ENCODE assay signal across 9 mouse cellular contexts in the genomic region with DNA sequence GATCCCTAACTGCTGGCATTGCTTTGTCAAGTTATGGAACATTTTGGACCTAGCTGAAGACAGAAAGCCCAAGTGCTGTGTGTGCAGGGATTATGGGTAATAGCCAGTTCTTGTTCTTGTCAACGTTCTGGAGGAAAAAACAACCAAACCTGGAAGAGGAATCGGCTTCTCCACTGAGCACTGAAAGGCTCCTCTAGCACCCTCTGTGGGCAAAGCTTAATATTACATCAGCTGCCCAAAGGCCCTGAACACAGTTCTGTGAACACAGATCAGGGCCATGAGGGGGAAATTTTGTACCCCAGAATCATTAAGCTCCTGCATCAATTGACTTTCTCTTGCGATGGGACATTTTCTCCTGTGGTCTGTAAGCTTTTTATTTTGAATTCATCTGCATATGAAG.
DNase-seq lines count a peak whose midpoint lies in the region; ATAC-seq and TF ChIP-seq lines count a peak whose summit lies in the region.
"Had no signal": no experiment of that assay in that cellular context is flagged by ENCODE, and none has a peak within 500 bp of the region (broad histone marks: within the 10 kb centered on the region; RNA-seq: fewer than 3 reads in every experiment).

No protein-coding gene starts in this region.

- peak; percentile 38 for DNase-seq in forebrain, embryonic 14.5 days (ENCODE audit: low spot score)
- DNase-seq in forebrain, embryonic 11.5 days (ENCODE audit: low spot score): no peak
- peak in 1 of 2 experiments; percentile 21 for DNase-seq in left cerebral cortex, adult 2 months (ENCODE audit: extremely low spot score in 1 of 2, low spot score in 2 of 2)
- no peak for DNase-seq in left cerebral cortex, adult 11 months (ENCODE audit: low spot score)
- peak; percentile 50 for DNase-seq in ES-CJ7 (ENCODE audit: low read depth, low spot score)
- no peak for DNase-seq in spleen, postnatal 4 days (ENCODE audit: low spot score in 2 of 2)
- DNase-seq in cerebellum, adult 9-11 months: no peak

- no peak overlapping the region for H3K4me3 ChIP-seq in forebrain, embryonic 14.5 days (ENCODE audit: low read depth, low read length)
- no peak overlapping the region for H3K4me3 ChIP-seq in forebrain, embryonic 11.5 days (ENCODE audit: low read depth, low read length)
- no peak overlapping the region for H3K4me3 ChIP-seq in left cerebral cortex, adult 2 months
- H3K4me3 ChIP-seq: erythroblast, embryonic 14.5 days had no signal

- ATAC-seq in forebrain, embryonic 14.5 days: no peak
- no peak for ATAC-seq in forebrain, embryonic 11.5 days (replicated peaks; ENCODE audit: low FRiP score)
- peak; percentile 45 to 69; a peak in 3 of 4 replicates for ATAC-seq in hematopoietic stem cell, adult 5-6 weeks (replicated peaks in 1 of 2; ENCODE audit: insufficient read depth in 1 of 2, low FRiP score in 2 of 2, low TSS enrichment in 1 of 2, low read depth in 1 of 2, poor library complexity in 2 of 2, severe bottlenecking in 2 of 2)

- intact Hi-C loops in left cerebral cortex, adult 2 months (cut with DNase I): no loop called here

- no peaks in the 10 kb centered on the region for H3K9me3 ChIP-seq in forebrain, embryonic 14.5 days (replicated peaks; ENCODE audit: control insufficient read depth, low read length)
- no peaks in the 10 kb centered on the region for H3K9me3 ChIP-seq in forebrain, embryonic 11.5 days (ENCODE audit: control insufficient read depth, low read length)

- no peaks in the 10 kb centered on the region for H3K27me3 ChIP-seq in forebrain, embryonic 14.5 days (replicated peaks; ENCODE audit: control insufficient read depth, insufficient read depth, low read length)
- H3K27me3 ChIP-seq in forebrain, embryonic 11.5 days (ENCODE audit: control insufficient read depth, insufficient read depth, low read length): no peaks in the 10 kb centered on the region

- TF ChIP-seq CTCF in left cerebral cortex, adult 2 months (IDR thresholded peaks at IDR 0.05): peak; percentile 59

- no peaks in the 10 kb centered on the region for H3K4me1 ChIP-seq in forebrain, embryonic 14.5 days (ENCODE audit: control insufficient read depth, insufficient read depth, low read length)
- no peaks in the 10 kb centered on the region for H3K4me1 ChIP-seq in forebrain, embryonic 11.5 days (replicated peaks; ENCODE audit: control insufficient read depth, insufficient read depth, low read length)

- no peaks in the 10 kb centered on the region for H3K36me3 ChIP-seq in forebrain, embryonic 14.5 days (ENCODE audit: control insufficient read depth, insufficient read depth, low read length)
- no peaks in the 10 kb centered on the region for H3K36me3 ChIP-seq in forebrain, embryonic 11.5 days (ENCODE audit: control insufficient read depth, insufficient read depth, low read length)

- 49% methylated on average over 3 of the region's 3 CpGs for WGBS in forebrain, embryonic 14.5 days
- 53% methylated on average over 3 of the region's 3 CpGs for WGBS in forebrain, embryonic 11.5 days

- H3K27ac ChIP-seq in forebrain, embryonic 14.5 days (ENCODE audit: low read depth, low read length): no peak overlapping the region
- no peak overlapping the region for H3K27ac ChIP-seq in forebrain, embryonic 11.5 days (ENCODE audit: low read depth, low read length)
- no peak overlapping the region for H3K27ac ChIP-seq in left cerebral cortex, adult 2 months

- no peak overlapping the region for H3K4me2 ChIP-seq in forebrain, embryonic 14.5 days (ENCODE audit: low read length)
- no peak overlapping the region for H3K4me2 ChIP-seq in forebrain, embryonic 11.5 days (ENCODE audit: low read depth, low read length, severe bottlenecking)

- H3K9ac ChIP-seq in forebrain, embryonic 14.5 days (ENCODE audit: low read length): no peak overlapping the region
- H3K9ac ChIP-seq in forebrain, embryonic 11.5 days (ENCODE audit: low read length): no peak overlapping the region

Comparison
In these comparisons a context has a peak if more than half of its experiments do, and no peak if none do; other contexts are left out.
1. DNase-seq: peak in forebrain, embryonic 14.5 days (single experiment) and ES-CJ7 (single experiment); none in forebrain, embryonic 11.5 days (single experiment), left cerebral cortex, adult 11 months (single experiment), spleen, postnatal 4 days (0 of 2) and cerebellum, adult 9-11 months (single experiment).
2. ATAC-seq: peak in hematopoietic stem cell, adult 5-6 weeks (2 of 2); none in forebrain, embryonic 14.5 days (single experiment) and forebrain, embryonic 11.5 days (single experiment).